Mouse (Mus musculus) hindbrain, postnatal 0 days (tissue): ENCODE data around the gene Phf19. TPM values are rescaled to one million over a fixed set of nuclear protein-coding genes. Genes with fewer than 3 reads are reported as not detected.
A peak's percentile ranks its signal among the peaks of the same experiment; 100 is the strongest.

ENCODE experiments used
- ATAC-seq: fragments of 200-750 bp; cut with Nextera tagmentation; 2 replicates; pipeline ENCODE4 v1.8.0; 2017; ENCODE audit warnings: mild to moderate bottlenecking, moderate TSS enrichment, moderate library complexity
- DNase-seq: peaks from one replicate; pipeline ENCODE4 v3.0.0-alpha.2; 2015; ENCODE audit warnings: low spot score
- H3K27ac ChIP-seq: fragments of 300-500 bp; sonication (generic); 2 replicates; pipeline ENCODE4 v1.5.1; 2014; ENCODE audit warnings: mild to moderate bottlenecking
- H3K27me3 ChIP-seq: fragments of 300-500 bp; sonication (generic); 2 replicates; pipeline ENCODE4 v1.6.1; 2014; ENCODE audit warnings: low read length, mixed read lengths; ENCODE audit not compliant: insufficient read depth
- H3K36me3 ChIP-seq: fragments of 300-500 bp; sonication (generic); 2 replicates; pipeline ENCODE4 v1.6.1; 2014; ENCODE audit warnings: low read length, mixed read lengths; ENCODE audit not compliant: insufficient read depth
- H3K4me1 ChIP-seq: fragments of 300-500 bp; sonication (generic); 2 replicates; pipeline ENCODE4 v1.6.1; 2014; ENCODE audit warnings: antibody characterized with exemption, low read length, mixed read lengths; ENCODE audit not compliant: insufficient read depth
- H3K4me2 ChIP-seq: fragments of 300-500 bp; sonication (generic); 2 replicates; pipeline ENCODE4 v1.6.1; 2014; ENCODE audit warnings: low read depth, mild to moderate bottlenecking, low read length, moderate library complexity, mixed read lengths
- H3K4me3 ChIP-seq: fragments of 300-500 bp; sonication (generic); 2 replicates; pipeline ENCODE4 v1.5.1; 2014; ENCODE audit warnings: low read length
- H3K9ac ChIP-seq: fragments of 300-500 bp; sonication (generic); replicated peaks from 2 replicates; pipeline ENCODE4 v1.6.1; 2014; ENCODE audit warnings: mild to moderate bottlenecking, low read length, moderate library complexity, mixed read lengths
- H3K9me3 ChIP-seq: fragments of 300-500 bp; sonication (generic); 2 replicates; pipeline ENCODE4 v1.6.1; 2016; ENCODE audit warnings: low read length, mixed read lengths
- CTCF ChIP-seq: IDR thresholded peaks from 2 replicates; pipeline ENCODE4 v1.5.1; 2016; ENCODE audit warnings: antibody characterized with exemption, control low read depth, low read depth
- WGBS: fragments of 180-500 bp; shearing (Covaris S2); extraction: QIAGEN DNeasy Blood & Tissue Kit; methylation state at CpG from one replicate; pipeline ENCODE4 v1.1.7; 2014; 5-methylcytosine and 5-hydroxymethylcytosine counted together
- polyA plus RNA-seq: library from polyadenylated mRNA; unstranded; fragments of >200 nt; fragmentation: Nextera tagmentation; extraction: Ambion mirVana; gene quantifications from 2 replicates; pipeline ENCODE4 v1.2.1, GENCODE M21; 2015
- total RNA-seq: library from RNA; depleted of rRNA; stranded (reverse); fragments of >200 nt; gene quantifications from 2 replicates; pipeline ENCODE4 v1.2.3, GENCODE M21; 2014

The Phf19 gene
- total and polyA plus RNA-seq, 2 experiments from 2014 or later = 1.3 to 2.5 TPM

GRCm38 (mm10) chr2:34900412-34900811 is 13.4 kb downstream of the Phf19 start:
- Histone ChIP-seq H3K4me2 (no peak overlapping the region), H3K4me1 (peaks cover 7% of the 10 kb centered on the region; the same call in 1 of the 2 replicates), H3K36me3 (no peaks in the 10 kb centered on the region), H3K9ac (no peak overlapping the region), H3K4me3 (no peak overlapping the region), H3K27me3 (no peaks in the 10 kb centered on the region), H3K27ac (no peak overlapping the region), H3K9me3 (no peaks in the 10 kb centered on the region)
- WGBS = 70% methylated on average over 1 of the region's 1 CpGs
- ATAC-seq = no peak
- no peak for TF ChIP-seq CTCF
- DNase-seq = no peak

- H3K4me1 ChIP-seq = peaks cover 7% of the 10 kb centered on the region; the same call in 1 of the 2 replicates
- no peak overlapping the region for H3K4me3 ChIP-seq
- DNase-seq (no peak), ATAC-seq (no peak)
- 80% methylated on average over 11 of the region's 11 CpGs for WGBS
- H3K4me2 ChIP-seq = no peak overlapping the region
- no peaks in the 10 kb centered on the region for H3K9me3 ChIP-seq
- no peak overlapping the region for H3K9ac ChIP-seq
- H3K27me3 ChIP-seq = no peaks in the 10 kb centered on the region
- TF ChIP-seq CTCF = no peak
- no peaks in the 10 kb centered on the region for H3K36me3 ChIP-seq
- H3K27ac ChIP-seq = no peak overlapping the region
Measured at GRCm38 (mm10) chr2:34899682-34900081, 14.1 kb downstream of the Phf19 start.

GRCm38 (mm10) chr2:34897820-34898219 is 16.0 kb downstream of the Phf19 start:
- WGBS = 25% methylated on average over 10 of the region's 10 CpGs
- DNase-seq = peak; percentile 31
- no peak overlapping the region for H3K4me3 ChIP-seq

GRCm38 (mm10) chr2:34896821-34897460 is 16.9 kb downstream of the Phf19 start:
- H3K27ac ChIP-seq = no peak overlapping the region
- H3K4me1 ChIP-seq = no peaks in the 10 kb centered on the region
- no peak for DNase-seq
- no peak overlapping the region for H3K4me3 ChIP-seq
- H3K36me3 ChIP-seq = no peaks in the 10 kb centered on the region
- TF ChIP-seq CTCF = no peak
- ATAC-seq = no peak
- no peaks in the 10 kb centered on the region for H3K9me3 ChIP-seq
- no peak overlapping the region for H3K4me2 ChIP-seq
- WGBS = 73% methylated on average over 17 of the region's 17 CpGs
- no peak overlapping the region for H3K9ac ChIP-seq
- no peaks in the 10 kb centered on the region for H3K27me3 ChIP-seq

More at GRCm38 (mm10) chr2:34897820-34898219, 16.0 kb downstream of the Phf19 start:
- Histone ChIP-seq H3K36me3 (no peaks in the 10 kb centered on the region), H3K4me1 (no peaks in the 10 kb centered on the region), H3K9ac (no peak overlapping the region), H3K4me2 (no peak overlapping the region), H3K27ac (no peak overlapping the region), H3K9me3 (no peaks in the 10 kb centered on the region), H3K27me3 (no peaks in the 10 kb centered on the region)
- peak; percentile 62 for TF ChIP-seq CTCF
- ATAC-seq = no peak

- no peak overlapping the region for H3K27ac ChIP-seq
- ATAC-seq = no peak
- no peak overlapping the region for H3K4me2 ChIP-seq
- no peak overlapping the region for H3K4me3 ChIP-seq
- H3K4me1 ChIP-seq = no peaks in the 10 kb centered on the region
- WGBS = 81% methylated on average over 19 of the region's 19 CpGs
- H3K27me3 ChIP-seq = no peaks in the 10 kb centered on the region
- no peak for TF ChIP-seq CTCF
- no peaks in the 10 kb centered on the region for H3K36me3 ChIP-seq
- H3K9ac ChIP-seq = no peak overlapping the region
- no peaks in the 10 kb centered on the region for H3K9me3 ChIP-seq
- no peak for DNase-seq
Measured at GRCm38 (mm10) chr2:34895503-34896113, 18.2 kb downstream of the Phf19 start.

- H3K4me2 ChIP-seq = no peak overlapping the region
- H3K4me1 ChIP-seq = no peaks in the 10 kb centered on the region
- no peak overlapping the region for H3K27ac ChIP-seq
- no peaks in the 10 kb centered on the region for H3K36me3 ChIP-seq
- no peaks in the 10 kb centered on the region for H3K27me3 ChIP-seq
- ATAC-seq (no peak), DNase-seq (no peak)
- H3K9ac ChIP-seq = no peak overlapping the region
- TF ChIP-seq CTCF = no peak
- no peak overlapping the region for H3K4me3 ChIP-seq
- no peaks in the 10 kb centered on the region for H3K9me3 ChIP-seq
- WGBS = 81% methylated on average over 5 of the region's 5 CpGs
Measured at GRCm38 (mm10) chr2:34893950-34894349, 19.9 kb downstream of the Phf19 start.

GRCm38 (mm10) chr2:34884186-34884585 is 29.6 kb downstream of the Phf19 start:
- H3K27ac ChIP-seq = no peak overlapping the region
- 82% methylated on average over 2 of the region's 2 CpGs for WGBS
- H3K4me1 ChIP-seq = no peaks in the 10 kb centered on the region
- no peak for ATAC-seq
- H3K27me3 ChIP-seq = no peaks in the 10 kb centered on the region
- H3K4me2 ChIP-seq = no peak overlapping the region
- no peak for TF ChIP-seq CTCF
- H3K4me3 ChIP-seq = no peak overlapping the region
- H3K9ac ChIP-seq = no peak overlapping the region
- no peaks in the 10 kb centered on the region for H3K9me3 ChIP-seq
- no peak for DNase-seq
- no peaks in the 10 kb centered on the region for H3K36me3 ChIP-seq
